Mouse (Mus musculus) gastrocnemius, postnatal 25 days (tissue): ENCODE results near the gene Btbd35f24. TPM values are rescaled to one million over a fixed set of nuclear protein-coding genes. Genes with fewer than 3 reads are reported as not detected.
"Not testable (repeated sequence)": the region's sequence is repeated elsewhere in the genome, so short reads cannot be mapped to it uniquely, and the experiment has no call there.

Experiments
- DNase-seq: peaks from one replicate; pipeline ENCODE4 v3.0.0; 2022
- long read RNA-seq, 2 experiments: library from polyadenylated mRNA; stranded (forward); transcript quantifications; one replicate each; pipeline ENCODE4 v2.0.0; 2021
- total RNA-seq, 2 experiments: library from RNA; stranded (reverse); gene quantifications; 1 replicate in 1 of 2; 2 replicates in 1 of 2; pipeline ENCODE4 v1.2.3; 2021

The Btbd35f24 gene
- not detected for total RNA-seq
- long read RNA-seq, experiment 1, result 0 reads
- long read RNA-seq, experiment 2, result 0 reads

DNA sequence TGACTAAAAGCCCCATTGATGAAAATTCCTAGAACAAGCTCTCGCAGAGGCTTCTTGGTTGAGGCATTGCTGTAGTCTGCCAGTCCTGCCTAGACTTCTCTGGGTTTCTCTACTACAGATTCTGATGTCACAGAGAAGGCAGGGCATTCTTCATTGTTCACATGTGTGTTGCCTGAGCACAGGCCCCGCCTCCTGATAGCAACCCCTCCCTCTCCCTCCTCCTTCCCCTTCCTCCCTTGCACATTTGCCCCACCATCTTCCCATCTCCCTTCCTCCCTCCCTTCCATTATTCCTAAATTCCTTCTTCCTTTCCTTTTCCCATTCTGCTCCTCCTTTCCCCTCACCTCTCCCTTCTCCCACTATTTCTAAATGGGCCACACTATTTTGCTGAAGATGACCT, at the start of gene Btbd35f24:
Gene Btbd35f24, minus strand, starts transcription at position 101 of the 400 bp plus-strand sequence.
- DNase-seq, result not testable (repeated sequence)

Other genes with a start within 250 kb of the Btbd35f24 start
- gene Btbd35f23, start 119.0 kb downstream of the Btbd35f24 start, total RNA-seq, result not detected
- not detected for gene Btbd35f11, start 247.9 kb upstream of the Btbd35f24 start, total RNA-seq